Mouse (Mus musculus) heart, adult 10 weeks (tissue): Measurements from ENCODE around the gene Bfar. TPM values are rescaled to one million over a fixed set of nuclear protein-coding genes. Genes with fewer than 3 reads are reported as not detected.

Experiments
- polyA plus RNA-seq: library from polyadenylated mRNA; stranded (reverse); fragments of 350-450 nt; fragmentation: Illumina TruSeq; extraction: RNeasy Lipid Tissue Mini Kit (QIAGEN cat#74804); gene quantifications from one replicate; pipeline ENCODE4 v1.2.3, GENCODE M21; 2014; ENCODE audit warnings: low read depth, low replicate concordance

Bfar gene
- polyA plus RNA-seq: 53.7 TPM

GRCm38 (mm10) chr16:13671685-13672385, at the start of gene Bfar, which contains the start of gene 3110001I22Rik:
TSS of gene Bfar (plus strand) at chr16:13671858.
TSS of gene 3110001I22Rik (plus strand) at chr16:13671929.

GRCm38 (mm10) chr16:13667878-13668343, 3.7 kb upstream of the Bfar start, which contains the start of gene Parn:
TSS of gene Parn (minus strand) at chr16:13668170.

GRCm38 (mm10) chr16:13730285-13731255, 58.9 kb downstream of the Bfar start, which contains the start of gene Pla2g10:
TSS of gene Pla2g10 (minus strand) at chr16:13730983.

Other genes with a start within 250 kb of the Bfar start
- gene Parn, start 3.7 kb upstream of the Bfar start, polyA plus RNA-seq: 11.7 TPM
- gene 3110001I22Rik, start 71 bp downstream of the Bfar start, polyA plus RNA-seq: 2.6 TPM
- gene Pla2g10, start 59.1 kb downstream of the Bfar start, polyA plus RNA-seq: not detected
- gene Rrn3, start 108.8 kb downstream of the Bfar start, polyA plus RNA-seq: 34.6 TPM
- 60.1 TPM for gene Ntan1, start 147.0 kb downstream of the Bfar start, polyA plus RNA-seq
- gene Pdxdc1, start 231.3 kb downstream of the Bfar start, polyA plus RNA-seq: 91.0 TPM
- 1.4 TPM for gene Mpv17l, start 231.3 kb downstream of the Bfar start, polyA plus RNA-seq